Mouse (Mus musculus) heart, embryonic 16.5 days (tissue): ENCODE results near the gene Terf2ip. TPM values are rescaled to one million over a fixed set of nuclear protein-coding genes. Genes with fewer than 3 reads are reported as not detected.

ENCODE experiments used
- ATAC-seq: fragments of 200-750 bp; cut with Nextera tagmentation; replicated peaks from 2 replicates; pipeline ENCODE4 v1.8.0; 2017; ENCODE audit warnings: moderate number of reproducible peaks; ENCODE audit not compliant: insufficient read depth, low FRiP score; ENCODE audit errors: extremely low read depth
- H3K27ac ChIP-seq: fragments of 300-500 bp; sonication (generic); 2 replicates; pipeline ENCODE4 v1.5.1; 2014; ENCODE audit warnings: mild to moderate bottlenecking, low read length, control low read depth, moderate library complexity
- H3K27me3 ChIP-seq: fragments of 300-500 bp; sonication (generic); 2 replicates; pipeline ENCODE4 v1.6.1; 2014; ENCODE audit warnings: low read length, mixed read lengths; ENCODE audit not compliant: control insufficient read depth, insufficient read depth
- H3K36me3 ChIP-seq: fragments of 300-500 bp; sonication (generic); 2 replicates; pipeline ENCODE4 v1.6.1; 2014; ENCODE audit not compliant: control insufficient read depth, insufficient read depth
- H3K4me1 ChIP-seq: fragments of 300-500 bp; sonication (generic); 2 replicates; pipeline ENCODE4 v1.6.1; 2014; ENCODE audit warnings: low read length, mixed read lengths; ENCODE audit not compliant: control insufficient read depth, insufficient read depth
- H3K4me2 ChIP-seq: fragments of 300-500 bp; sonication (generic); 2 replicates; pipeline ENCODE4 v1.6.1; 2014; ENCODE audit warnings: low read depth, mild to moderate bottlenecking, control low read depth, low read length
- H3K4me3 ChIP-seq: fragments of 300-500 bp; sonication (generic); 2 replicates; pipeline ENCODE4 v1.5.1; 2014; ENCODE audit warnings: mild to moderate bottlenecking, control low read depth, low read length
- H3K9ac ChIP-seq: fragments of 300-500 bp; sonication (generic); 2 replicates; pipeline ENCODE4 v1.6.1; 2014; ENCODE audit warnings: low read length, control low read depth
- H3K9me3 ChIP-seq: fragments of 300-500 bp; sonication (generic); replicated peaks from 2 replicates; pipeline ENCODE4 v1.6.1; 2016; ENCODE audit warnings: low read length; ENCODE audit not compliant: control insufficient read depth
- WGBS: fragments of 180-500 bp; shearing (Covaris S2); extraction: QIAGEN DNeasy Blood & Tissue Kit; methylation state at CpG from one replicate; pipeline ENCODE4 v1.1.7; 2014; 5-methylcytosine and 5-hydroxymethylcytosine counted together
- polyA plus RNA-seq: library from polyadenylated mRNA; unstranded; fragments of >200 nt; fragmentation: Nextera tagmentation; extraction: Ambion mirVana; gene quantifications from 2 replicates; pipeline ENCODE4 v1.2.1, GENCODE M21; 2015

Gene Terf2ip
- 17.7 and 19.2 TPM in 2 replicates for polyA plus RNA-seq

DNA sequence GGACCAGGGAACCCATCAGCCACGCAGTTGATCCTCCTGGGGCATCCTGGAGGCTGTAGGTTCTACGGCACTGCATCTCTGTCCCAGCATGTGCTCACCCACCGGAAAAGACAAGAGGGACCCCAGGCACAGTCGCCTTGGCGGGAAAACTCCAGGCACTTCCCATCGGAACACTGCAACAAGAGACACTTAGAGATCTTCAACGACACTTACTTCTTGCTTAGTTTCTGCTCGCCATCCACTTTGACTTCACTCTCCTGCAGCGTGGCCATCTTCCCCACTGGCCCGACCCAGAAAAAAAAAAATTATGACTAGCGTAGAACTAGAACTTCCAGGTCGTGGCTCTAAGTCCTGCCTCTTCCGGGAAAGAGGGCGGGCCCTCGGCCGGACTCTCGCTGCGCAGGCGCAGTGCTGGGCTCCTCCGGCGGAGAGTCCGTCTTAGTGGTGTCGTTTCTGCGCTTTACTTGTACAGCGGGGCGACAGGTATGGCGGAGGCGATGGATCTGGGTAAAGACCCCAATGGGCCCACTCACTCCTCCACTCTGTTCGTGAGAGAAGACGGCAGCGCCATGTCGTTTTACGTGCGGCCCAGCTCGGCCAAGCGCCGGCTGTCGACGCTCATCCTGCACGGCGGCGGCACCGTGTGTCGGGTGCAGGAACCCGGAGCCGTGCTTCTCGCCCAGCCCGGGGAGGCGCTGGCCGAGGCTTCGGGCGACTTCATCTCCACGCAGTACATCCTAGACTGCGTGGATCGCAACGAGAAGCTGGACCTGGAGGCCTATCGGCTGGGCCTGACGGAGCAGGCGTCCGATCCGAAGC, at the start of gene Terf2ip, which contains the start of gene Kars:
TSS of gene Terf2ip (plus strand) at position 402 of the 819 bp plus-strand sequence.
TSS of gene Kars (minus strand) at position 327 of the 819 bp plus-strand sequence.
- no peaks in the 10 kb centered on the region for H3K27me3 ChIP-seq
- under 1% methylated on average over 61 of the region's 61 CpGs for WGBS
- peak within 1 kb of the TSS; percentile 79 for H3K27ac ChIP-seq
- peak; percentile 95 for ATAC-seq
- H3K9me3 ChIP-seq, result no peaks in the 10 kb centered on the region
- H3K4me2 ChIP-seq, result peak within 1 kb of the TSS; percentile 94
- peaks cover 18% of the 10 kb centered on the region for H3K4me1 ChIP-seq
- H3K36me3 ChIP-seq, result no peaks in the 10 kb centered on the region; the same call in 1 of the 2 replicates
- H3K9ac ChIP-seq, result peak within 1 kb of the TSS; percentile 91
- peak within 1 kb of the TSS; percentile 98 for H3K4me3 ChIP-seq

DNA sequence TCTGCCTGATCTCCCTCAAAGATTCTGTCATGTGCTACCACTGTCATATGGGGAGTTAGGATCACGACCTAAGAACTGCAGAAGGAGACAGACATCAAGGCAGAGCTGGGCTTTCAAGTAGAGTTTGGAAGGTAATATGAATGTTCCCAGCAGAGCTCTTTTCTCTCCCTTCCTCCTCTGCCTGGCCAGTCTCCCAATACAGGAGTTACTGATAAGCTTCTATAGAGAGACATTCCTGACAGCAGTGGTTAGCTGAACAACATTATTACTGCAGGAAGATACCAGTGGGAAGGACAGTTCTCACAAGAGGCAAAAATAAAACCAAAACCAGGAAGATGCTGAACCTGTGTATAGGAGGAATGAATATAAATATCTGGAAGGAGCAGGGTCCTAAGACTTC, 48.6 kb upstream of the Terf2ip start:
- Histone ChIP-seq H3K27ac (peak overlapping the region; percentile 57), H3K9me3 (no peaks in the 10 kb centered on the region), H3K4me1 (peaks cover 12% of the 10 kb centered on the region), H3K36me3 (no peaks in the 10 kb centered on the region), H3K4me2 (peak overlapping the region; percentile 27; the same call in 1 of the 2 replicates), H3K4me3 (no peak overlapping the region), H3K9ac (no peak overlapping the region), H3K27me3 (no peaks in the 10 kb centered on the region)
- WGBS, result 28% methylated on average over 1 of the region's 1 CpGs
- peak; percentile 50; the same call in 1 of the 2 replicates for ATAC-seq

- Histone ChIP-seq H3K4me3 (no peak overlapping the region), H3K9ac (no peak overlapping the region), H3K9me3 (no peaks in the 10 kb centered on the region), H3K27ac (peak overlapping the region; percentile 22), H3K4me1 (peaks cover 12% of the 10 kb centered on the region), H3K36me3 (no peaks in the 10 kb centered on the region), H3K4me2 (peak overlapping the region; percentile 27; the same call in 1 of the 2 replicates), H3K27me3 (no peaks in the 10 kb centered on the region)
- 59% methylated on average over 10 of the region's 10 CpGs for WGBS
- no peak for ATAC-seq
These were observed 48.1 kb upstream of the Terf2ip start for GRCm38 (mm10) chr8:111963091-111963490.

- no peak overlapping the region for H3K4me3 ChIP-seq
- no peak for ATAC-seq
- 90% methylated on average over 4 of the region's 4 CpGs for WGBS
- peaks cover 12% of the 10 kb centered on the region for H3K4me1 ChIP-seq
- H3K36me3 ChIP-seq, result 0 out of 2 replicates have a peak, but pooled peaks cover 3% of the 10 kb centered on the region
- no peak overlapping the region for H3K27ac ChIP-seq
- no peak overlapping the region for H3K9ac ChIP-seq
- no peak overlapping the region for H3K4me2 ChIP-seq
- H3K27me3 ChIP-seq, result no peaks in the 10 kb centered on the region
- no peaks in the 10 kb centered on the region for H3K9me3 ChIP-seq
These were observed 47.7 kb upstream of the Terf2ip start for GRCm38 (mm10) chr8:111963546-111963945.

DNA sequence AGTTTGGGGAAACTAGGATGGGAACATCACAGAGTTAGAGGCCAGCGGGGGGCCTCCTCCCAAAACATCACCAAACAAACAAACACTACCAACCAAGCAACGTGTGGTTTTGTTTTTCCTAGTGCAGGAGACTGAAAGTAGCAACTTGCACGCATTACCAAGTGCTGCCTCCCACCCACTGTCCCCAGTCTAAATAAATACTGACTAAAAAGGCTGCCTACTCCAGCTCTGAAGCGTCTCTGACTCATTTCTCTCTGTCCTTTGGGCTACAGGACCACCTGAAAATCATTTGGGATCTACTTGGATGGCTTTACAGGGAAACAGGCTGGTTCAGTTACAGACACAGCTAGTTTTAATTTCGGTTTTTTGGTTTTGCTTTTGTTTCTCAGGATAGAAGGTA, 46.8 kb upstream of the Terf2ip start:
- Histone ChIP-seq H3K27ac (no peak overlapping the region), H3K4me3 (no peak overlapping the region), H3K4me2 (no peak overlapping the region), H3K36me3 (0 out of 2 replicates have a peak, but pooled peaks cover 3% of the 10 kb centered on the region), H3K4me1 (peaks cover 12% of the 10 kb centered on the region), H3K27me3 (no peaks in the 10 kb centered on the region), H3K9me3 (no peaks in the 10 kb centered on the region), H3K9ac (no peak overlapping the region)
- no peak for ATAC-seq
- 58% methylated on average over 5 of the region's 5 CpGs for WGBS

DNA sequence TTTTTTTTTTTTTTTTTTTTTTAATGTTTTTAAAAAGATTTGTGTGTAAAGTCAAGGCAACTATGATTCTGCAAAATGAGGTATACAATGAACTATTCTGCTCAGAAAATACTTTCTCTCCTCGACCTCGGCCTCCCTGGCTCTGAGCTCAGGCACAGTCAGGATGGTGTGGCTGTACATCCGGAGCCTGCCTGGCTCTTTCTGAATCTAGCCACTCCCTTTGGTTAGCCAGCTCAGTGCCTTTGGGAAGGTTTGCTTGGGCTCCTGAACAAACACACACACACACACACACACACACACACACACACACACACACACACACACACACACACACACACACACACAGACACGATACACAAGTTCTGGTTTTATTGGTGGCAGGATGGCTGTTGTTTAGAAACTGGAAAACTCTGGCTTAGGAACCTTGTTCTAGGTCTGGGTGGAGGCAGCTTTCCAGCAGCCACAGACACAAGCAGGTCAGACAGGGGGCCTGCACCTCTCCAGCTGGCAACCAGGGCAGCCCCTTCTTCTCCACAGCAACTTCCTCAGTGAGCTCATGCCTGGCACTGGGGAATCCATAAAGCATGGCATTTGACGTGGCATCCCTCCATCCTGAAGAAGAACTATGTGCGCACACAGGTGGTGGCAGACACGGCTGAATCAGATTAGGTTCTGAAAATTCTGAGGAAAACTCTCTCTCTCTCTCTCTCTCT, 46.2 kb upstream of the Terf2ip start:
- Histone ChIP-seq H3K27ac (no peak overlapping the region), H3K9ac (no peak overlapping the region), H3K27me3 (no peaks in the 10 kb centered on the region), H3K4me2 (no peak overlapping the region), H3K9me3 (no peaks in the 10 kb centered on the region), H3K4me3 (no peak overlapping the region), H3K36me3 (0 out of 2 replicates have a peak, but pooled peaks cover 3% of the 10 kb centered on the region), H3K4me1 (peaks cover 12% of the 10 kb centered on the region)
- 73% methylated on average over 7 of the region's 7 CpGs for WGBS
- no peak for ATAC-seq

DNA sequence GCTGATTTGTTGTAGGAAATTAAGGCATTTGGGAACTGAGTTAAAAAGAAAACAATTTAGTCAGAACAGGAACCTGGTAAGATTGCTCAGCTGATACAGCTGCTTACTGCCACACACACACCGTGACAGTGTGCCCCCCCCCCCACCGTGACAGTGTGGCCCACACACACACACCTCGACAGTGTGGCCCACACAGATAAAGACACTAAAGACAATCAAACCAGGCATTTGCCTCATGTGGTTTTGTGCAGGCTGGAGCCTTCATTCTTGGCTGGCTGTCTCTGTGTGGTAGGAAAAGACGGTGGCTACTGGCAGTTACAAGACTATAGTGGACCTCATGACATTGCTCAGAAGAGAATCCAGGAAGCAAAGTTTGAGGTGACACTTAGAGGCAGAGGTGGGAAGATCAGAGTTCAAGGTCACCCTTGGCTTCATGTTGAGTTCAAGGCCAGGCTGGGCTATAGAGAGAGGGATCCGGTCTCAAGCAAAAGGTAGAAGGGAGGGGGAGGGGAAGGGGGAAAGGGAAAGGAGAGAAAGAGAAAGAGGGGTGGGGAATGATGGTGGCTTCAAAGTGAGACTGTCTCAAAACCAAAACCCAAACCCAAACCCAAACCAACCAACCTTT, 43.8 kb upstream of the Terf2ip start:
- 70% methylated on average over 5 of the region's 5 CpGs for WGBS

GRCm38 (mm10) chr8:111968541-111968940, 42.7 kb upstream of the Terf2ip start:
- WGBS, result 86% methylated on average over 10 of the region's 10 CpGs

More for the DNA sequence above, 43.8 kb upstream of the Terf2ip start:
- H3K9ac ChIP-seq, result no peak overlapping the region
- no peaks in the 10 kb centered on the region for H3K27me3 ChIP-seq
- no peak overlapping the region for H3K4me3 ChIP-seq
- no peak for ATAC-seq
- no peak overlapping the region for H3K4me2 ChIP-seq
- H3K36me3 ChIP-seq, result 0 out of 2 replicates have a peak, but pooled peaks cover 3% of the 10 kb centered on the region
- no peaks in the 10 kb centered on the region for H3K9me3 ChIP-seq
- H3K27ac ChIP-seq, result no peak overlapping the region
- peaks cover 11% of the 10 kb centered on the region for H3K4me1 ChIP-seq

More at GRCm38 (mm10) chr8:111968541-111968940, 42.7 kb upstream of the Terf2ip start:
- H3K4me1 ChIP-seq, result no peaks in the 10 kb centered on the region
- H3K27me3 ChIP-seq, result no peaks in the 10 kb centered on the region
- H3K9ac ChIP-seq, result no peak overlapping the region
- H3K27ac ChIP-seq, result no peak overlapping the region
- no peaks in the 10 kb centered on the region for H3K9me3 ChIP-seq
- no peak overlapping the region for H3K4me2 ChIP-seq
- no peak for ATAC-seq
- peaks cover 8% of the 10 kb centered on the region for H3K36me3 ChIP-seq
- H3K4me3 ChIP-seq, result no peak overlapping the region
